Mouse (Mus musculus) adrenal gland, postnatal 4 days (tissue): ENCODE results near the gene Gm10964. TPM values are rescaled to one million over a fixed set of nuclear protein-coding genes. Genes with fewer than 3 reads are reported as not detected.
"Not testable (repeated sequence)": the region's sequence is repeated elsewhere in the genome, so short reads cannot be mapped to it uniquely, and the experiment has no call there.

Source experiments
- DNase-seq, 2 experiments: peaks; one replicate each; pipeline ENCODE4 v3.0.0; 2021 to 2022; ENCODE audit warnings: low spot score in 2 of 2, mixed read lengths in 2 of 2
- total RNA-seq, 2 experiments: library from RNA; stranded (reverse); gene quantifications; 2 replicates each; pipeline ENCODE4 v1.2.3; 2021

Gm10964 gene
- total RNA-seq, 2 experiments from 2014 or later: not detected

DNA sequence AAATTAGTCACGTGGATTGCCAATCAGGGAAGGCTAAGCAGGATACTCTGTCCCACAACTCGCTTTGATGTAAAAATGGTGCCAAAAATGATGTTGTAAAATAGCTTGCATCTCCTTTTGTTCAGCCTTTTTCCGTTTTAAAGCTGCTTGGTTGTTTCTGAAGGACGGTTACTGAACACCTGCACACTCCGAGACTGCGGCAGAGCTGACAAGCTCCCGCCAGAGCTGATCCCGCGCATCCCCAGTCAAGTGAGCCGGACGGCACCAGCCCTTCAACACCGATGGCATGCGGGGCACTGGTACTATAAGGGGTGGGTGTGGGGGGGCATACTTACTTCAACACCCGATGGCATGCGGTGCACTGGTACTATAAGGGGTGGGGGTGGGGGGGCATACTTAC lies 34.8 kb downstream of the Gm10964 start:
- no peak for DNase-seq

DNA sequence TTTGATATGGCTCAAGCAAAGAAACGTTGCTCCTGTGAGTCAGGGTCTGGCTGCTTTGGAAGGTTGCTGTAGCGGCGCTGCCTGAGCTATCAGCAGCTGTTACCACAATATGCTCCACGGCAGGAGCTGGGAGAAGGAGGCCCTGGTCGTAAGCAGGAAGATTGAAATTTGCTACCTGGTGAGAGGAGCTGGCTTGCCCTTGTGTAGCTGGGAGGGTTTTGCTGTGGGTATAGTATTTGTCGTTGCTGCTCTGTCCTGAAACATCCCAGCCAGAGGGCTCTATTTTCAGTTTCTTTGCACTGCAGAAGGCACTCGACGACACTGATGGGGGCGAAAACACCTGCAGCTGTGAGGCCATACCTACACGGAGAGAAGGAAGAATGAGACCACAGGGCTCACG lies 38.8 kb downstream of the Gm10964 start:
- no peak for DNase-seq

DNA sequence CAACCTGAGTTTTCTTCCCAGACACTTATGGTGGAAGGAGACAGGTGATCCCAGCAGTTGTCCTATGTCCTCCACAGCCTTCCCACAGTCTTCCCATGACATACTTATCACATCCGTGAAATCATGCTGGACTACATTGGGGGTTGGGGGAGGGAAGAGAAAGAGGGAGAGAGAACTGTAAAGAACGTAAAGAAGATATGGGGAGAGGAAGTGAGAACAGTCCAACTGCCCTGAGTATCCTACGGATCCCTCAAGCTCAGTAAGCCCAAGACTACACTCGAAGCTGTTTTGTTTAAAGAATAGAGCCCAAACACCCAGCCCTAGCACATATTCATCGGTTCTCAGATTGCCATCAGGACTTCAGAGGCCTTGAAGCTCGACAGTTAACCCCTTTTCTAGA lies 39.5 kb downstream of the Gm10964 start:
- no peak for DNase-seq

DNA sequence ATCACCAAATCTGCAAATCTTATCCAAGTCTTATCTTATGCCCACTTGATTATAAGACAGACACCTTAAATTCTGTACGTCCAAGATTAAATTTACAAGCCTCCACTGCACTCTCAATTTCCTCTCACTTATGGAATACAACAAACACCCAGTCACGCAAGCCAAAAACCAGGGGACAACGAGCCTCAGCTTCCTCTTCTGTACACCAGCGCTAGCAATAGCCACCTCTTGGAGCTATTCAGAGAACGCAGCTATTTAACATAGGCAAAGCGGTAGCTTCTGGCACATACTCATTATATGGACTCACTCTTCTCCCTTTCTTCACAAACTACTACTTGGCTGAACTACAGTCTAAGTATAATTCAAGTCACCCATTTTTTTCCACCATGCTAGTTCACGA lies 40.0 kb downstream of the Gm10964 start:
- no peak for DNase-seq

DNA sequence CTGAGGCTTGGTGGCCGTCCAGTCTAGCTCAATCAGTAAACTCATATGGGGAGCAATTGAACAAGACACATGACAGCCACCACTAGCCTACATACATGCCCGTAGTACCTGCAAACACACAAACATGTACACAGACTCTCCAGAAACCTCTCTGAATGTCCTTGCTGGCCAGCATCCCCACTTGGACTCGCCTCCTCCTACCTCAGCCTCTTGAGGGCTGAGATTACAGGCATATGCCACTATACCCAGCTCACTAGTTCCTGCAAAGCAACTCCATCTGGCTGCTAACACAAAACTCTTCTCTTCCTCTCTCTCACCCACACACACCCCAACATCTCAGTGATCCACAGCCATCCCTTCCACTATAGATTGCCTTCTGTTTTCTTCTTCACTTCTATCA lies 41.1 kb downstream of the Gm10964 start:
- DNase-seq: no peak

DNA sequence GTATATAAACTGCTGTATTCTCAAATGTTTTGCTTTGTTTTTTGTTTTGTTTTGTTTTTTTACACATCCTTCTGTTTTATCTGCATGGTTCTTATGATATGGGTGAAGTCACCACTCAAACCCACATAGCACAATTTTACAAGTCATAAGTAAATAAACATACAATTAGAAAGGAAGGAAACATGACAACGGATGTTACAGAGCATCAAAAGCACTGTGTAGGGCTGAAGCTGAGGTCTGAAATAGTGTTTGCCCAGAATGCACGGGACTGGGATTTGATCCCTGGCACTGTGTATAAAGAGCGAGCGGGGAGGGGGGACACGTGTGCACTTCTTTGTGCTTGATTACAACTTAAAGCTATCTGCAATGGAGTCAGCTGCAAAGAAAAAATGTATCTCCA lies 41.6 kb downstream of the Gm10964 start:
- DNase-seq: no peak

DNA sequence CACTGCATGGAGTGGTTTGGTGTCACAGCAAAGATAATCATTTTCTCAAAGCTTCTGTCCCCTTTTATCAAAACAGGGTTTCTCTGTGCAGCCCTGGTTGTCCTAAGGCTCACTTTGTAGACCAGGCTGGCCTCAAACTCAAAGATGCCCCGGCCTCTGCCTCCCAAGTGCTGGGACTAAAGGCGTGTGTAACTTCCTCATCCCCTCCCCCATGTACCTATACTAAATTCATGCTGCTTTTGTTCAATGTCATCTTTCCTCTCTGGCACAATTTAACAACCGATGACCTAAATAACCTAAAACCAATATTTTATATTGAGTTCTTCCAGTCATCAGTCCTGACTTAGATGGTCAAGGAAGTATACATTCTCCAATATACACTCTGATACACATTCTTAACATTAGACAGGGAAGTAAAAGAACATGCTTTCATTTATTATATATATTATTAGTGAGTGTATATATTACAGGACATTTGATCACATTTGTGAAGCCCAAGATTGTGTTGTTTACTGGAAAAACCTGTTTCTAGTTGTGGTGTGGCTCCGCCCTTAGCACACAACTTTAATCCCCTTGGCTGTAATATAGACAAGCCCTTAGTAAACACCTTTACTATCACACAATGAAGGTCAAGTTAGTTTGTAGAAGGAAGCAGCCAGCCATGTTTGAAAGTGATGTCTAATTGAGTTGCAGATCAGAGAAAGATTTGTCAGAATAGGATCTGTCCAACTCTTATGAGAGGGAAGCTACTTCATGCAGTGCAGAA lies 43.9 kb downstream of the Gm10964 start:
- no peak for DNase-seq

DNA sequence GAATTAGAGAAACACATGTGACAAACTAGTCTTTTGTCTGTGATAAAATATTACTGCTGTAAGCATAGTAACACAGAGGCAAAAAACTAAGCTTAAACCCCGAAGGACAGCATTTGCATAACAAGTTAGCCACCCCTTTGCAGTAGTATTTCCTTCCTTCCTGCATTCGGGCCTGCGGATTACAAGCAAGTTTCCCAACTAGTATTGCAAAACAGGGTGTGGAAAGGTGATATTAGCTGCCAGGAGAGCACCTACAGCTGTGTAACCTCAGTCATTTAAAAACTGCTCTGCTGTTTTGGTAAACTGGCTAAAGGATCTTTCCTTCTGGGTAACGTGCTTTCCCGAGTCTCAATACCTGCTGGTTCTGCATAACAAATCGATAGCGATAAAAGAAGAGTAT lies 48.1 kb downstream of the Gm10964 start:
- no peak for DNase-seq

DNA sequence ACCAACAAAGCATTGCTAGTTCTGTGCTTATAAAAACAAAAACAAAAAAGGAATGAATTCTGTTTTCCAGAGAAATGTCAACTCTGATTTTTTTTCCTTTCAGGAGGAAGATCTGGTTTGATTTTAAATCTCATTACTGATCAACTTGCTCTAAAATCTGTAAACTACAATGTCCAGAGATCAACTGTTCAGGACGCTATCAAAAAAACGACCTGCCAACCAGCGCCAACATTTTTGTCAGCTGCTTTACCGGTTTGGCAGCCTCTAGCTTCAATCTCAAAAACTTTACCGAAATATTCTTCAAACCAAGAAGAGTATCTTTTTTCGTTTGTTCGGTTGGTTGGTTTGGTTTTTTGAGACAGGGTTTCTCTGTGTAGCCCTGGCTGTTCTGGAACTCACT lies 49.9 kb downstream of the Gm10964 start:
- DNase-seq: no peak

DNA sequence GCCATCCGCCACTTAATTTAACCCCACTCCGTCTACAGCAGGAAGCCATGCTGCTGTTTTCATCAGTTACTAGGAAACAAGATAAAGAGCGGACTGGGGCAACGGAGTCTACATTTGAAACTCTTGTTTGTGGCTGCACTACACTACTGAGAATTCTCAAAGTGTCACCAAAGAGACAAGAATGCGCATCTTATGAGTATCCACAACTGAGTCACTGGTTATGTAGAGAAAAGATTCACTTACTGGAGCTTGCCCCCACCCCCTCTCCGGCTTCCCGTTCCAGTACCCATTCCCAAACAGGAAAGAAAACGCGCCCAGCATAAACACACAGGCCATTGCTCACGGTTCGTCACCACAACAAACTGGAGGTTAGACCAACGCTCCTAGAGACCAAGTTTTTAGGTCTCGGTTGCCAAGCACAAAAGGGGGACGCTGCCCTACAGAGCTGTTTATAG lies 50.8 kb downstream of the Gm10964 start:
- no peak for DNase-seq

DNA sequence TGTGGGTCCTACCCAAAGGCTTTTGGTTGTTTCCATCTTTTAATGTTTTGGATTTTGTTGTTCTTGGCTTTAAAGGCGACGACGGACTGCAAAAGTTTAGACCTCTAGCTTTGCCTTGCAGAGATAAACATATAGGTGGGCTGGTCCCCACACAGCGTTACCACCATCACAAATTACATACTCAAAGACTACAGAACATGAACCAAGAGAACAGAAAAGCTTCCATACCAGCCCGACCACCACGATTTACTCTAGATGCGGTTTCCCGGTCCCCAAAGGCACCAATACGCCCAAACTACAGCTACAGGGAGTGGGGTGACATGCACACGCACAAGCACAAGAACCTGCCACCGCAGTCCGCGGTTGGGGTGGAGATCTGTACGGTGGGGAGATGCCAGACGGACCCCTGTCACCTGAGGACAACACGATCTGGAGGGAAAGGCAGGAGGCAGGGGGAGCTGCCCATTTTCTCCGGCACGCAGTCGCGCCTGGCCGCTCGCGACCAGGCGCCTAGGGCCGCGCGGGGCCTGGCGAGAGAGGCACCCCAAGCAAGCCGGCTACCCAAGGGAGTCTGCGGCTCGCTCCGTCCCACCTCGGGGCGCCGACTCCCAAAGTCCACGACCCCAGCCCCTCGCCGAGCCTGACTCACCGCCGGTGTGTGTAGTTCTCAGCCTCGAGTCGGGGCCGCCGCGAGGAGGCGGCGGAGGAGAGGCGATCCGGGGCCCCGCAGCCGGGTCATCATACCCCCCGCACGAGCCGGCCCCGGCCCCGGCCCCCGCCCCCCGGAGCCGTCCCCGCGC lies 51.4 kb downstream of the Gm10964 start:
- DNase-seq: peak in 1 of 2 experiments; percentile 20

DNA sequence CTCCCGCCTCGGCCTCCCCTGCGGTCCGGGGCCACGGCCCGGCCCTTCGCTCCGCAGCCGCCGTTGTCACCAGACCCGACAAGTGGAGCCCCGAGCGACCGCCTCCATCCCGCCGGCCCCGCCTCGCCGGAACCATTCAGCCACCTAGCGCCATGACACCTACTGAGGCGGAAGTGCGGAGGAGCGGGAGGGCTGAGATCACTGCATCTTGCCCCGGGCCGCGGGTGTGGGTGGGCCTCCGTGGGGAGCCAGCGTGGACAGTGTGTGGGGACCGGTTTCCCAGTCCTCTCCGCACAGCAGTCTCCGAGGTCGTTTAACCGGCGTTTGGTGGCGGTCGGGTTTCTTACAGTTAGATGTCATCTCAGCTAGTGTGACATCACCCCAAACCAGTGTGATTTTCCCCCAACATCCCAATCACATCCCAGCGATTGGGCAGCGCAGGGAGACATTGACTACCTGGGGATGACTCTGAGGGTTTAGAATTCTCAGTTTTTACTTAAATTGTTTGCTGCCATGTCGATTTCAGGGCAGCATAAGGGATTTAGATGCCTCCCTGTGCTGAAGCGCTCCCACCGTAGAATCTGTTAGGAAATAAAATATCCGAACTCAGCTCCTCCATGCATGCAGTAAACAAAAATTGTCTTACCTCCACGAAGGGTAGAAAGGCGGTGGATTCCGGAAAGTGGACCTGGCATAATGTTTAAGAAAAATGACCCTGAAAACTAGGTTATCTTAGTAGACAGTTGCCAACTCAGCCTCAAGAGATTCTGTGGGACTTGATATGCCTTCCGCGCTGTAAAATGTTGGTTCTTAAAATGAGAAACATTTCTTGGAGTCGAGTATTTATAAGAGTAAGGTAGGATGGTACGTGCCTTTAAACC lies 52.3 kb downstream of the Gm10964 start, which contains the start of gene Hipk1:
Hipk1 (minus strand) TSS at position 334 of the 881 bp plus-strand sequence.
- DNase-seq: peak; percentile 74 to 92

DNA sequence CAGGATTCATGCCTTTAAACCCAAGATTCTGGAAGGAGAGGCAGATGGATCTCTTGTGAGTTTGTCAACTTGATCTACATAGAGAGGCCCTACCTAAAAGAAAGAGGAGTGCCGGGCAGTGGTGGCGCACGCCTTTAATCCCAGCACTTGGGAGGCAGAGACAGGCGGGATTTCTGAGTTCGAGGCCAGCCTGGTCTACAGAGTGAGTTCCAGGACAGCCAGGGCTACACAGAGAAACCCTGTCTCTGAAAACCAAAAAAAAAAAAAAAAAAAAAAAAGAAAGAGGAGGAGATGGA lies 52.9 kb downstream of the Gm10964 start:
- not testable (repeated sequence) for DNase-seq

DNA sequence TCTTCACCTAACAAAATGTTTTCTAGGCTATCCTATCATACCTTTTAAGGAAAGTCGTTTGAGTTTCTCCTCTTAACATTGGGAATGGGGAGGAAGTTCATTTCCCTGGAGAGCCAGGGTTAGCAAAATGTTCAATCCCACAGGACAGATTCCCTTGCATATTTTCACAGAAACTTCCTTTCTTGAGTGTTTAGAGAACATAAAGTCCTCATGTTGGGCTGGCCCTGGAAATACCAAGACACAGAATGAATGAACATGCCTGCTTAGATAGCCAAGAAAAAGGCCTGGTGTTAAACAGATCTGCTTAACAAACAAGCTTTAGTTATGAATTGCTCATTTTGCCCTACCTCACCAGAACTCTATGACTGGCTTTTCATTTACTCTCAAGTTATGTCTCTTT lies 53.4 kb downstream of the Gm10964 start:
- DNase-seq: no peak

Other genes with a start within 250 kb of the Gm10964 start
- under 1 TPM; 0.20 to 0.56 TPM for gene Syt6, start 164.1 kb upstream of the Gm10964 start, total RNA-seq
- gene Atg4a-ps, start 93.3 kb upstream of the Gm10964 start, total RNA-seq: 1 to 10 TPM in 1 of 2 experiments, under 1 TPM in 1; 0.17 to 2.9 TPM
- 10 to 100 TPM; 31.6 to 33.6 TPM for gene Olfml3, start 1.4 kb upstream of the Gm10964 start, total RNA-seq
- 100 to 1,000 TPM; 126 to 134 TPM for gene Hipk1, start 52.2 kb downstream of the Gm10964 start, total RNA-seq
- 10 to 100 TPM; 20.5 to 21.3 TPM for gene Dclre1b, start 70.1 kb downstream of the Gm10964 start, total RNA-seq
- gene Ap4b1, start 70.2 kb downstream of the Gm10964 start, total RNA-seq: 10 to 100 TPM; 18.7 to 22.1 TPM
- gene Gm43064, start 70.2 kb downstream of the Gm10964 start, total RNA-seq: not detected
- gene Bcl2l15, start 93.2 kb downstream of the Gm10964 start, total RNA-seq: under 1 TPM; 0.31 to 0.50 TPM
- gene Ptpn22, start 120.4 kb downstream of the Gm10964 start, total RNA-seq: 1 to 10 TPM; 1.1 to 1.4 TPM
- 10 to 100 TPM; 20.3 to 20.9 TPM for gene Rsbn1, start 174.8 kb downstream of the Gm10964 start, total RNA-seq
- gene Phtf1, start 228.7 kb downstream of the Gm10964 start, total RNA-seq: 10 to 100 TPM; 24.3 to 28.9 TPM